Mouse (Mus musculus) megakaryocyte, embryonic 14.5 days (primary cell): ENCODE results near the gene Tmem150a. TPM values are rescaled to one million over a fixed set of nuclear protein-coding genes. Genes with fewer than 3 reads are reported as not detected.

Experiments used
- H3K27me3 ChIP-seq: replicated peaks from 2 replicates; pipeline ENCODE3; 2012; ENCODE audit warnings: inconsistent platforms
- H3K36me3 ChIP-seq: replicated peaks from 2 replicates; pipeline ENCODE3; 2012; ENCODE audit warnings: low read length, inconsistent platforms, mixed read lengths
- H3K4me1 ChIP-seq: 2 replicates; pipeline ENCODE4 v1.6.1; 2012; ENCODE audit warnings: inconsistent platforms
- H3K4me3 ChIP-seq: replicated peaks from 2 replicates; pipeline ENCODE3; 2012; ENCODE audit warnings: moderate library complexity, mild to moderate bottlenecking, inconsistent platforms
- H3K9me3 ChIP-seq: 2 replicates; pipeline ENCODE4 v1.6.1; 2012; ENCODE audit warnings: inconsistent platforms
- FLI1 ChIP-seq: IDR thresholded peaks from 2 replicates; pipeline ENCODE4 v1.6.1; 2012; ENCODE audit warnings: low read length, inconsistent platforms, mixed read lengths
- GATA1 ChIP-seq: IDR thresholded peaks from 3 replicates; pipeline ENCODE4 v1.6.1; 2012; ENCODE audit warnings: mixed read lengths, low read length, inconsistent platforms, borderline replicate concordance
- polyA plus RNA-seq: library from polyadenylated mRNA; stranded (reverse); fragments of >175 nt; gene quantifications from 2 replicates; pipeline ENCODE4 v1.2.3, GENCODE M21; 2012; ENCODE audit warnings: low replicate concordance; ENCODE audit not compliant: insufficient read depth

The Tmem150a gene
- polyA plus RNA-seq, 1 experiment, result 48.1 TPM

DNA sequence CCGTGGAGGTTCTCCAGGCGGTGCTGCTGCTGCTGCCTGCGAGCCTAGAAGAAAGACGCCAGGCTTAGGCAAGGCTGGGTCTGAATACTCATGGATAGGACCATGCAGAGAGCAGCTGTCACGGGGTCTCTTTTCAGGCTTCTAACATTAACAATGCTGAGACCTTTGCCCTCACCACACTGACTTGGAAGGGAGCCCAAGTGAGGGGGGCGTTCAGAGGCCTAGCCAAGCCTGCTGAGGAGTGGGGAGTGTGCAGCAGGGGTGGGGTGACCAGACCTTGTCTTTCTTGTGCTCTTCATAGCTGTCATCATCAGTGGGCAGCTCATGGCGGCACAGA is 5.3 kb downstream of the Tmem150a start:
- Histone ChIP-seq H3K27me3 (no peaks in the 10 kb centered on the region), H3K36me3 (peaks cover 54% of the 10 kb centered on the region), H3K4me1 (peaks cover 84% of the 10 kb centered on the region), H3K9me3 (no peaks in the 10 kb centered on the region), H3K4me3 (peak overlapping the region; percentile 70)
- TF ChIP-seq GATA1, result no peak
- no peak for TF ChIP-seq FLI1

DNA sequence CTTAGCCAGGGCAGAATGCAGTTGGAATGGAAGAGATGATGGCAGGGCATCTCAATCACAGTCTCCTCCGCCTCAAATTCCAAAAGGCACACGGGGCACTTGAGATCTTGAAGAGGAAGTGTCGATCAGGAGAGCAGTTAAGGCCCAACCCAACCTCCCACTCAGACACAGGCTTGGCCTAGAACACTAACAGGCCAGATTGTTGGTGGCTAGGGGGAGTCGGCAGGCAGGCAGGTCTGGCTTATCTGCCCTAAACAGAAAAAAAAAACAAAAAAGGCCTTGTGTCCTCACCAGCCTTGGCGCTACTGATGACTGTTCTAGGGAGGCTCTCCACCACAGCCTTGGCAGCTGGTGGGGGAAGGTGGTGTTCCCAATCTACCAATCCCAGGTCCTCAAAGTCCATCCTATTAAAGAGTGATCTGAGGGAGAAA is 5.9 kb downstream of the Tmem150a start:
- peaks cover 52% of the 10 kb centered on the region for H3K36me3 ChIP-seq
- H3K4me3 ChIP-seq, result peak overlapping the region; percentile 97
- H3K27me3 ChIP-seq, result no peaks in the 10 kb centered on the region
- TF ChIP-seq GATA1, result no peak
- TF ChIP-seq FLI1, result no peak
- no peaks in the 10 kb centered on the region for H3K9me3 ChIP-seq
- peaks cover 79% of the 10 kb centered on the region for H3K4me1 ChIP-seq

- H3K9me3 ChIP-seq, result no peaks in the 10 kb centered on the region
- no peak for TF ChIP-seq GATA1
- TF ChIP-seq FLI1, result no peak
- H3K4me1 ChIP-seq, result peaks cover 76% of the 10 kb centered on the region
- no peaks in the 10 kb centered on the region for H3K27me3 ChIP-seq
- peaks cover 51% of the 10 kb centered on the region for H3K36me3 ChIP-seq
- H3K4me3 ChIP-seq, result peak overlapping the region; percentile 97
These were observed 7.1 kb downstream of the Tmem150a start for GRCm38 (mm10) chr6:72362132-72363028.

- Histone ChIP-seq H3K4me1 (peaks cover 64% of the 10 kb centered on the region), H3K27me3 (no peaks in the 10 kb centered on the region), H3K9me3 (no peaks in the 10 kb centered on the region), H3K36me3 (peaks cover 50% of the 10 kb centered on the region), H3K4me3 (no peak overlapping the region)
- no peak for TF ChIP-seq FLI1
- TF ChIP-seq GATA1, result no peak
These were observed 8.8 kb downstream of the Tmem150a start for GRCm38 (mm10) chr6:72364009-72364408.

DNA sequence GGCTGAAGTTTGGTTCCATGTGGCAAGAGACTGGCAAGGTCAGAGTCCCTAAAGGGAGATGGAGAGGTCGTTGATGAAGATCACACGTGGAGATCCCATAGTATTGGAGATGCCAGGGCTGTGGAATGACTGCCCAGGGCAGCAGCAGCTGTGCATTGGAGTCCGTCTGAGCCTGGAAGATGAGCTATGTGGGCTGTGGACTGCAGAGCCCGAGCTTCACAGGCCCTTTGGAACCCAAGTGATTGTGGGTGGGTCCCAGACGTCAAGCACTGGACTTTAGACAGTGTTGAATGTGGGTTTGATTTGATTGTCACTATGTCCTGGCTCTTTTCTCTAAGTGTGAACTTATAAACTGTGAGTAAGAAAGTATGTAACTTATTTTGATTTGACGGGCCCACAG is 9.7 kb downstream of the Tmem150a start:
- Histone ChIP-seq H3K27me3 (no peaks in the 10 kb centered on the region), H3K4me3 (no peak overlapping the region), H3K9me3 (no peaks in the 10 kb centered on the region), H3K36me3 (peaks cover 50% of the 10 kb centered on the region), H3K4me1 (peaks cover 64% of the 10 kb centered on the region)
- TF ChIP-seq GATA1, result no peak
- no peak for TF ChIP-seq FLI1

DNA sequence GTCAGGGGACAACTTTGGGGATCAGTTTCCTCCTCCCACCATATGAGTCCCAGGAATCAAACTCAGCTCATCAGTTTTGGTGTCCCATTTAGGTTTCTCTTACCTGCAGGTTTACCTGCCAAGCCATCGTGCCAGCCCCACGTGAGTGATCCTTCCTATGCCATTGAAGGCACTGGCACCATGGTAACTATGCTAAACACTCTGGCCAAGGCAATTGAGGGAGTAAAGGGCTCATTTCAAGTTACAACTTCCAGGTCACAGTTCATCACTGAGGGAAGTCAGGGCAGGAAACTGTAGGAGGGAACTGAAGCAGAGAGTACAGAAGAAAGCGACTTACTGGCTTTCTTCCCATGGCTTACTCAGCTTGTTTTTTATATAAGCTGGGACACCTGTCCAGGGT is 11.1 kb downstream of the Tmem150a start:
- no peak overlapping the region for H3K4me3 ChIP-seq
- H3K4me1 ChIP-seq, result peaks cover 64% of the 10 kb centered on the region
- H3K36me3 ChIP-seq, result peaks cover 50% of the 10 kb centered on the region
- no peaks in the 10 kb centered on the region for H3K9me3 ChIP-seq
- TF ChIP-seq FLI1 (no peak), GATA1 (no peak)
- H3K27me3 ChIP-seq, result no peaks in the 10 kb centered on the region

DNA sequence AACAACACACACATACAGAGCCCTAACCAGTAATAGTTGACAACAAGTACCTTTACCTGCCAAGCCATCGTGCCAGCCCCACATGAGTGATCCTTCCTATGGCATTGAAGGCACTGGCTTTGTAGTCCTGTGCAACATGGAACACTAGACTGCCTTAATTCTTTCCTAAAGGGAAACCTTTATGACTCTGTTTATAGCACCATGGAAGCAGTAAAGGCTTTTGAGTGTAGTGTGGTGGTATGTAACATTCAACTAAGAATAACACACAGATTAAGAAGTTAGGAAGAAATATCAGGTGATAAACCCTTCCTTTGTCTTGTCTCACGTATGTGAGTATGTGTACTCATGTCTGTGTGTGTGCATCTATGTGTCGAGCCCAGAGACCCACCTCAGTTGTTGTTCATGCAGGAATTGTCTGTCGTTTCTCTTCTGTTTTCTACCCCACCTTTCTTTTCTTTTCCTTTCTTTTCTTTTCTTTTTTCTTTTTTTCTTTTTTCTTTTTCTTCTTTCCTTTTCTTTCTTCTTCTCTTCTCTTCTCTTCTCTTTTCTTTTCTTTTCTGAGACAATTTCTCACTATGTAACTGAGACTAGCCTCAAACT is 11.7 kb downstream of the Tmem150a start, which contains the start of gene Rnf181:
Rnf181 (minus strand) TSS at position 113 of the 600 bp plus-strand sequence.
- H3K4me3 ChIP-seq, result no peak within 1 kb of the TSS
- no peaks in the 10 kb centered on the region for H3K9me3 ChIP-seq
- TF ChIP-seq GATA1 (no peak), FLI1 (no peak)
- peaks cover 66% of the 10 kb centered on the region for H3K4me1 ChIP-seq
- H3K36me3 ChIP-seq, result peaks cover 54% of the 10 kb centered on the region
- H3K27me3 ChIP-seq, result no peaks in the 10 kb centered on the region

GRCm38 (mm10) chr6:72367460-72367974 is 12.3 kb downstream of the Tmem150a start:
- no peak for TF ChIP-seq FLI1
- TF ChIP-seq GATA1, result no peak
- no peaks in the 10 kb centered on the region for H3K27me3 ChIP-seq
- H3K4me3 ChIP-seq, result no peak overlapping the region
- H3K9me3 ChIP-seq, result no peaks in the 10 kb centered on the region
- peaks cover 72% of the 10 kb centered on the region for H3K4me1 ChIP-seq
- peaks cover 59% of the 10 kb centered on the region for H3K36me3 ChIP-seq

- TF ChIP-seq GATA1, result no peak
- no peak for TF ChIP-seq FLI1
- no peaks in the 10 kb centered on the region for H3K27me3 ChIP-seq
- H3K4me3 ChIP-seq, result no peak overlapping the region
- peaks cover 79% of the 10 kb centered on the region for H3K36me3 ChIP-seq
- H3K9me3 ChIP-seq, result no peaks in the 10 kb centered on the region
- peaks cover 73% of the 10 kb centered on the region for H3K4me1 ChIP-seq
These were observed 14.3 kb downstream of the Tmem150a start for GRCm38 (mm10) chr6:72369557-72369956.

DNA sequence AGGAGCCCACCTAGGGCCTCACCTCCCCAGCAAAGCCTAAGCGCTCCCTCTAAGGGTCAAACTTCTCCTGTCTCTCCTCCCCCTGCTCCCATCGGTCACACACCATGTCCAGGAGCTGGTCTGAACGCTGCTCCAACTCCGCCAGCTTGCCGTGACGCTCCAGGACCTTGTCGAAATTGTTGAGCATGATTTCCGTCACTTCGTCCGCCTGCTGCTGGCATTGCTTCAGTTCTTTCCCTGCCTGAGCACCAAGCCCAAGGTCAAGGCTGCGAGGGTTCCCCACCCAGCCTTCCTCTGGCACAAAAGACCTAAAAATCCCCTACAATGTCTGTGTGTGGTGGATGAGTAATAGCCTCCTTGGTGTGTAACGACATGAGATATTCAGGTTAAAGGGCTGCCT is 14.8 kb downstream of the Tmem150a start:
- peaks cover 74% of the 10 kb centered on the region for H3K4me1 ChIP-seq
- H3K36me3 ChIP-seq, result peaks cover 84% of the 10 kb centered on the region

More for the DNA sequence above, 14.8 kb downstream of the Tmem150a start:
- TF ChIP-seq GATA1 (no peak), FLI1 (no peak)
- H3K27me3 ChIP-seq, result no peaks in the 10 kb centered on the region
- no peaks in the 10 kb centered on the region for H3K9me3 ChIP-seq
- H3K4me3 ChIP-seq, result no peak overlapping the region
